Mouse (Mus musculus) neutrophil, adult 83 days (primary cell): Measurements from ENCODE around the gene Olfr518. TPM values are rescaled to one million over a fixed set of nuclear protein-coding genes. Genes with fewer than 3 reads are reported as not detected.

ENCODE experiments used
- total RNA-seq, 2 experiments: library from RNA; stranded (reverse); gene quantifications; one replicate each; pipeline ENCODE4 v1.2.4; 2023

Gene Olfr518
- total RNA-seq, result not detected

GRCm38 (mm10) chr7:108884906-108885305, at the start of gene Olfr518:
Gene Olfr518, minus strand, starts transcription at chr7:108885006.

GRCm38 (mm10) chr7:108933794-108934731, 49.3 kb upstream of the Olfr518 start, which contains the start of gene Eif3f:
Gene Eif3f, plus strand, starts transcription at chr7:108934417.

GRCm38 (mm10) chr7:108929726-108930393, 45.1 kb upstream of the Olfr518 start, which contains the start of gene Nlrp10:
Gene Nlrp10, minus strand, starts transcription at chr7:108930178.

GRCm38 (mm10) chr7:108894320-108894719, 9.5 kb upstream of the Olfr518 start, which contains the start of gene Olfr519:
Gene Olfr519, minus strand, starts transcription at chr7:108894420.

DNA sequence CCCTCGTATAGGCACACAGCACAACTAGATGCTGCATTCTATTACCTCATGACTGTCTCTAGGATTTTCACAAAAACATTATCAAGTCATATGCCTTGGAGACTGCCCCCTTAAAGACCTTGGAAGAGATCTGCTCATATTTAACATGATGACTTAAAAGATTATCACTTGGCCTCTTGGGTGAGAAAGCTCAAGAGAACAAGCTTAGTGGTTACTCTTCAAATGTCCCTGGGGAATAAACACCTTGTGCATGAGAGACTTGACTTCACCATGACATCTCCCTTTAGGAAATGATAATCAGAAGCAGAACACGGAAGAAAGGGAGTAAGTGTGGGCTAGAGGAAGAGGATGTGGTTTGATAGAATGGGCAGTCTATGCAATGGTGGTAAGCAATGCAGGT, 12.5 kb downstream of the Olfr518 start, which contains the start of gene Olfr517:
Olfr517 (minus strand) TSS at position 101 of the 400 bp plus-strand sequence.

DNA sequence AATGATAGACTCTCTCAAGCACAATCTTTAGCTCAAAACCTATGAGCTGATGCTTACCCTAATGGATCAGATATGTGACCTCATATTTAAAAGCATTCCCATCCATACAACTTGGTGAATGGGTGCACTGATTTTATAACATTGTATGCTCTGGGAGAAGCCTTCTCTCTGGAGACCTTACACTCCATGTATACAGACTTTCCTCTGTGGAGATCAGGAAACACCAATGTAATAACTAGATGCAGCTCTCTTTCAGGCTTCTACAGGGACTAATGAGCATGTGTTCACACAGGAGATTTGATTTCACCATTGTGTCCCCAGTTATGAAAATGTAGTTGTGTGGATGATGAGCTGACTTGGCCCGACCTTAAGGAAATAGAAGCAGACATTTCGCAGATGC, 34.4 kb downstream of the Olfr518 start, which contains the start of gene Olfr516:
Olfr516 (minus strand) TSS at position 101 of the 400 bp plus-strand sequence.

Other genes with a start within 250 kb of the Olfr518 start
- gene Olfr509, start 233.1 kb downstream of the Olfr518 start, total RNA-seq, result not detected
- not detected for gene Olfr510, start 218.6 kb downstream of the Olfr518 start, total RNA-seq
- not detected for gene Olfr512, start 171.7 kb downstream of the Olfr518 start, total RNA-seq
- gene Olfr513, start 134.0 kb downstream of the Olfr518 start, total RNA-seq, result not detected
- not detected for gene Olfr514, start 59.0 kb downstream of the Olfr518 start, total RNA-seq
- not detected for gene Olfr516, start 34.5 kb downstream of the Olfr518 start, total RNA-seq
- not detected for gene Olfr517, start 12.6 kb downstream of the Olfr518 start, total RNA-seq
- gene Olfr519, start 9.4 kb upstream of the Olfr518 start, total RNA-seq, result not detected
- gene Nlrp10, start 45.2 kb upstream of the Olfr518 start, total RNA-seq, result under 1 TPM; 0.26 to 0.28 TPM
- gene Eif3f, start 49.4 kb upstream of the Olfr518 start, total RNA-seq, result 100 to 1,000 TPM; 122 to 123 TPM
- gene Tub, start 65.3 kb upstream of the Olfr518 start, total RNA-seq, result not detected
- gene Ric3, start 198.3 kb upstream of the Olfr518 start, total RNA-seq, result 1 to 10 TPM in 1 of 2 experiments, under 1 TPM in 1; 0.39 to 1.5 TPM